Mouse (Mus musculus): Measurements from ENCODE around the gene Nudt4.

DNA sequence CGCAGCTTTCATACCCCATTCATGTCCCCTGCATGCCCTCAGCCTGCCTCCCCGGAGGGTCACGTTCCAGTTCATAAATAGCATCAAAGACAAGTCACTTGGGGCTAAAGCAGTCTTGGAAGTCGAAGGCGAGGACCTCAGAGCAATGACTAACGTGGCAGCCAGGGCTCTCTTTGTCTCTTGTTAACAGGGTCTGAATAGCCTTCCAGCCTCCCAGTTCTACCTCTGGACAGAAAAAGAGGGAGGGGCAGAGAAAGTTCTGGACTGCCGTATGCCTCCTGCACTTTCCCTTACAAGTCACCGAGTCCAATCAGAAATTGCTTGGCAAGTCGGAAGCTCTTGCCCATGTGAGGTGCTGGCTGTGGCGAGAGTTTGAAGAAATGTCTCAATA, 47.4 kb upstream of the Nudt4 start:
- TF ChIP-seq POLR2A (IDR thresholded peaks at IDR 0.05; ENCODE audit: low read depth, low read length), result no peak
- TF ChIP-seq CTCF (conservative IDR thresholded peaks at IDR 0.05 in 1 of 2, IDR thresholded peaks at IDR 0.05 in 1 of 2; ENCODE audit: low read depth in 2 of 2, low read length in 2 of 2), result no peak
- no peak for TF ChIP-seq JUN (IDR thresholded peaks at IDR 0.05; ENCODE audit: insufficient read depth, low read depth, low read length)
- TF ChIP-seq GABPA (IDR thresholded peaks at IDR 0.05; ENCODE audit: insufficient replicate concordance, low read depth, low read length), result no peak
- no peak for TF ChIP-seq CHD1 (IDR thresholded peaks at IDR 0.05; ENCODE audit: low read depth, low read length)
- TF ChIP-seq USF2 (conservative IDR thresholded peaks at IDR 0.05; ENCODE audit: low read depth, low read length), result no peak
- no peak for TF ChIP-seq E2F4 (IDR thresholded peaks at IDR 0.05; ENCODE audit: insufficient replicate concordance, low read depth, low read length)
- no peak for TF ChIP-seq ZC3H11A (IDR thresholded peaks at IDR 0.05; ENCODE audit: low read depth, low read length)
- TF ChIP-seq ZNF384 (IDR thresholded peaks at IDR 0.05; ENCODE audit: low read depth, low read length), result no peak
- no peak for TF ChIP-seq CHD2 (IDR thresholded peaks at IDR 0.05; ENCODE audit: low read length)
- no peak for TF ChIP-seq MXI1 (IDR thresholded peaks at IDR 0.05; ENCODE audit: low read depth, low read length)
- TF ChIP-seq ETS1 (conservative IDR thresholded peaks at IDR 0.05; ENCODE audit: low read depth, low read length), result no peak
- no peak for TF ChIP-seq USF1 (IDR thresholded peaks at IDR 0.05; ENCODE audit: low read depth, low read length)
